Mouse (Mus musculus) lung, adult 2 months (tissue): ENCODE measurements at regions not wholly inside any gene's neighbourhood (a gene's known extent, or its start where the extent isn't known, plus 50 kb on each side); places are given as distances from the start of the nearest gene placed in this dataset.

Experiments
- CTCF ChIP-seq: fragments of 200-500 bp; IDR thresholded peaks from 2 replicates; pipeline ENCODE4 v1.5.1; 2011; ENCODE audit warnings: mild to moderate bottlenecking, low read length, control low read depth; ENCODE audit not compliant: insufficient read depth
- POLR2A ChIP-seq: fragments of 200-500 bp; IDR thresholded peaks from 2 replicates; pipeline ENCODE4 v1.6.1; 2011; ENCODE audit warnings: low read depth, mild to moderate bottlenecking, control low read depth, low read length, borderline replicate concordance; ENCODE audit errors: extremely low read depth

GRCm38 (mm10) chr11:24396911-24397310 lies 319.1 kb downstream of the Bcl11a start:
- no peak for TF ChIP-seq CTCF
- TF ChIP-seq POLR2A = no peak
